Mouse (Mus musculus): ENCODE measurements around the gene Skil. TPM values are rescaled to one million over a fixed set of nuclear protein-coding genes. Genes with fewer than 3 reads are reported as not detected.

Gene Skil
- total and polyA plus RNA-seq, 3 experiments, result 7.4 to 8.6 TPM; not detected in 1

DNA sequence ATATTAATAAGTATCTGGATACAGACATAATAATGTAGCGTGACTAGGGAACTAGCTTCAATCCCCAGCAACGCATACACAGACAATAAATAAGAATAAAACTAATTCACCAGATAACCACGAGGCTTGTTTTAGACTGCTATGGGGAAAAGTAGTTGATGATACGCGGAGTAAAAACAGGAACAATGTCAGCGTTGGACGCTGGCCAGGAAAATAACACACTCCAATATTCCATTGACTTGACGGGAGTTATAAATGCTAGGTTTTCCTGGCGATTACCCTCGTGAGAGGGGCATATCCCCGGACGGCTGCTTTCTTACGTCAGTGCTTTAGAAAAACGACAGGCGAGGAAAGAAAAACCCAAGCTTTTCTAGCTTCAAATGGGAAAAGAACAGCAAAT is 62.9 kb downstream of the Skil start:
- TF ChIP-seq CTCF (IDR thresholded peaks at IDR 0.05 in 2 of 3, conservative IDR thresholded peaks at IDR 0.05 in 1 of 3; ENCODE audit: control insufficient read depth in 1 of 3, insufficient read depth in 1 of 3, low read depth in 2 of 3, low read length in 3 of 3, poor library complexity in 1 of 3, severe bottlenecking in 1 of 3), result no peak
- TF ChIP-seq GATA1 (IDR thresholded peaks at IDR 0.05; ENCODE audit: low read depth, low read length), result no peak
- TF ChIP-seq UBTF (IDR thresholded peaks at IDR 0.05; ENCODE audit: borderline replicate concordance, insufficient read depth, low read depth, low read length), result no peak
- no peak for TF ChIP-seq EP300 (IDR thresholded peaks at IDR 0.05; ENCODE audit: low read depth in 1 of 2, low read length in 2 of 2)
- TF ChIP-seq MAFK (IDR thresholded peaks at IDR 0.05; ENCODE audit: borderline replicate concordance, low read depth, low read length), result no peak
- no peak overlapping the region for H3K9ac ChIP-seq (ENCODE audit: control insufficient read depth, low read depth, low read length, poor library complexity, severe bottlenecking)
- peaks cover 0 to 3% of the 10 kb centered on the region in 2 experiments; a peak in 1 of 4 replicates for H3K27me3 ChIP-seq (ENCODE audit: control insufficient read depth in 1 of 2, insufficient read depth in 2 of 2, low read length in 2 of 2)
- no peaks in the 10 kb centered on the region for H3K79me2 ChIP-seq (ENCODE audit: control insufficient read depth, insufficient read depth, low read length, poor library complexity)
- H3K4me3 ChIP-seq (ENCODE audit: control insufficient read depth in 1 of 2, insufficient read depth in 1 of 2, low read depth in 2 of 2, low read length in 2 of 2), result no peak overlapping the region
- H3K4me1 ChIP-seq (ENCODE audit: control insufficient read depth in 1 of 2, insufficient read depth in 2 of 2, low read length in 2 of 2), result 0 out of 4 replicates have a peak, but pooled peaks cover 0 to 2% of the 10 kb centered on the region in 2 experiments
- H3K36me3 ChIP-seq (ENCODE audit: control insufficient read depth in 1 of 2, insufficient read depth in 2 of 2, low read length in 2 of 2), result no peaks in the 10 kb centered on the region
- peak; percentile 51 for DNase-seq (ENCODE audit: low read depth, low spot score)
- no peaks in the 10 kb centered on the region for H3K9me3 ChIP-seq (replicated peaks; ENCODE audit: insufficient read depth, low read length)
- H3K27ac ChIP-seq (ENCODE audit: control insufficient read depth, low read depth, low read length), result no peak overlapping the region

DNA sequence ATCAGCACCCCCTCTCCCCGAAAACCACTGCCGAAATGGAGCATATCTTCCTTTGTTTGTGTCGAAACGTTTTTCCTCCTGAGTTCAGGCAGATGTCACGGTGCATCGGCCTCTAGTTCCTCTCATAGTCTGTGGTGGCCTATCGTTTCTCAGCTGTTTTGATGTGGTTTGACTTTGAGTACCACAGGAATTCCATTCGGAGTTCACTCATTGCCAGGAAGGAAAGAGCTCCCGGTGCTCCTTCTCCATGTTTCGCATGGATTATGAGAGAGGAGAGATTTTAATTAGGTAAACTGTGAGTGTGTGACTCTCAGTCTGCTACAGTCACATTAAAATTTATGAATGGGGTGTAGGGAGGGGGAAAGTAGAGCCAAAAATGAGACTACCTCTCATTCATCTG is 65.2 kb downstream of the Skil start:
- Histone ChIP-seq H3K4me3 (ENCODE audit: control insufficient read depth in 1 of 2, insufficient read depth in 1 of 2, low read depth in 2 of 2, low read length in 2 of 2) (no peak overlapping the region), H3K79me2 (ENCODE audit: control insufficient read depth, insufficient read depth, low read length, poor library complexity) (no peaks in the 10 kb centered on the region), H3K36me3 (ENCODE audit: control insufficient read depth in 1 of 2, insufficient read depth in 2 of 2, low read length in 2 of 2) (no peaks in the 10 kb centered on the region), H3K4me1 (ENCODE audit: control insufficient read depth in 1 of 2, insufficient read depth in 2 of 2, low read length in 2 of 2) (0 out of 4 replicates have a peak, but pooled peaks cover 0 to 2% of the 10 kb centered on the region in 2 experiments), H3K27me3 (ENCODE audit: control insufficient read depth in 1 of 2, insufficient read depth in 2 of 2, low read length in 2 of 2) (peaks cover 2% of the 10 kb centered on the region in 2 experiments; a peak in 2 of 4 replicates), H3K9me3 (replicated peaks; ENCODE audit: insufficient read depth, low read length) (no peaks in the 10 kb centered on the region), H3K27ac (ENCODE audit: control insufficient read depth, low read depth, low read length) (no peak overlapping the region), H3K9ac (ENCODE audit: control insufficient read depth, low read depth, low read length, poor library complexity, severe bottlenecking) (no peak overlapping the region)
- TF ChIP-seq RAD21 (IDR thresholded peaks at IDR 0.05; ENCODE audit: low read depth, low read length) (no peak), E2F4 (IDR thresholded peaks at IDR 0.05; ENCODE audit: borderline replicate concordance, low read depth, low read length) (no peak), GATA1 (IDR thresholded peaks at IDR 0.05; ENCODE audit: low read depth, low read length) (no peak), KAT2A (conservative IDR thresholded peaks at IDR 0.05; ENCODE audit: low read depth, low read length) (no peak), TAL1 (IDR thresholded peaks at IDR 0.05; ENCODE audit: low read length) (no peak), ZNF384 (IDR thresholded peaks at IDR 0.05; ENCODE audit: low read depth, low read length) (no peak), USF1 (IDR thresholded peaks at IDR 0.05; ENCODE audit: low read depth, low read length) (no peak), GABPA (IDR thresholded peaks at IDR 0.05; ENCODE audit: low read depth, low read length) (no peak), RCOR1 (IDR thresholded peaks at IDR 0.05; ENCODE audit: low read depth, low read length) (no peak), MAFK (IDR thresholded peaks at IDR 0.05; ENCODE audit: borderline replicate concordance, low read depth, low read length) (no peak)
- DNase-seq (ENCODE audit: low read depth, low spot score), result no peak

DNA sequence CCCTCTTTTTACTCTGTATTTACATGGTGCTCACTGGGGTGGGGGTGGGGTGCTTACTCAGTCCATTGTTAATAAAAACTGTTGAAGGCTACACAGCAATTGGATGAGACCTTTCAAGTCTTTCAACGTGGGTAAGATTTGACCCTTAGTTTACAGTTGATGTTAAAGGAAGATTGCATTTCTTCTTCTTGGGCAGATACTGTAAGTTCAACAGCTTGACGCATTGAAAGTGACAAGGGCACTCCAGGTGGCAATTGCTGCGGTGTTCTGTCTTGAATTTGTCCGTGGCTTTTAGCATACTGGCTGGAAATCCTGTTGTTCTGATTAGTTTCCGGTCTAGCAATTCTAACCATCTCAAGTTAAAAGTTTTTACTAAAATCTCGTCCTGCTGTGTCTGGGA is 66.5 kb downstream of the Skil start:
- H3K27me3 ChIP-seq (ENCODE audit: control insufficient read depth in 1 of 2, insufficient read depth in 2 of 2, low read length in 2 of 2), result peaks cover 2% of the 10 kb centered on the region in 2 experiments; a peak in 2 of 4 replicates
- H3K4me3 ChIP-seq (ENCODE audit: control insufficient read depth in 1 of 2, insufficient read depth in 1 of 2, low read depth in 2 of 2, low read length in 2 of 2), result no peak overlapping the region
- H3K79me2 ChIP-seq (ENCODE audit: control insufficient read depth, insufficient read depth, low read length, poor library complexity), result no peaks in the 10 kb centered on the region
- TF ChIP-seq MYB (IDR thresholded peaks at IDR 0.05; ENCODE audit: low read depth, low read length), result no peak
- no peak for TF ChIP-seq TBP (IDR thresholded peaks at IDR 0.05; ENCODE audit: low read depth, low read length)
- TF ChIP-seq USF1 (IDR thresholded peaks at IDR 0.05; ENCODE audit: low read depth, low read length), result no peak
- TF ChIP-seq TAL1 (IDR thresholded peaks at IDR 0.05; ENCODE audit: low read length), result no peak
- no peak for TF ChIP-seq MYC (IDR thresholded peaks at IDR 0.05; ENCODE audit: low read depth, low read length)
- TF ChIP-seq UBTF (IDR thresholded peaks at IDR 0.05; ENCODE audit: borderline replicate concordance, insufficient read depth, low read depth, low read length), result no peak
- TF ChIP-seq ZKSCAN1 (IDR thresholded peaks at IDR 0.05; ENCODE audit: low read depth, low read length), result no peak
- TF ChIP-seq POLR2AphosphoS2 (IDR thresholded peaks at IDR 0.05; ENCODE audit: low read length), result no peak
- TF ChIP-seq ETS1 (IDR thresholded peaks at IDR 0.05; ENCODE audit: low read depth, low read length), result no peak
- TF ChIP-seq CTCF (IDR thresholded peaks at IDR 0.05 in 2 of 3, conservative IDR thresholded peaks at IDR 0.05 in 1 of 3; ENCODE audit: control insufficient read depth in 1 of 3, insufficient read depth in 1 of 3, low read depth in 2 of 3, low read length in 3 of 3, poor library complexity in 1 of 3, severe bottlenecking in 1 of 3), result no peak
- no peaks in the 10 kb centered on the region for H3K36me3 ChIP-seq (ENCODE audit: control insufficient read depth in 1 of 2, insufficient read depth in 2 of 2, low read length in 2 of 2)
- H3K27ac ChIP-seq (ENCODE audit: control insufficient read depth, low read depth, low read length), result no peak overlapping the region
- no peak overlapping the region for H3K9ac ChIP-seq (ENCODE audit: control insufficient read depth, low read depth, low read length, poor library complexity, severe bottlenecking)
- H3K4me1 ChIP-seq (ENCODE audit: control insufficient read depth in 1 of 2, insufficient read depth in 2 of 2, low read length in 2 of 2), result 0 out of 4 replicates have a peak, but pooled peaks cover 0 to 2% of the 10 kb centered on the region in 2 experiments
- no peaks in the 10 kb centered on the region for H3K9me3 ChIP-seq (replicated peaks; ENCODE audit: insufficient read depth, low read length)
- no peak for DNase-seq (ENCODE audit: low read depth, low spot score)
